Mouse (Mus musculus) ES-E14 (cell line): ENCODE results near the gene Unc13d. TPM values are rescaled to one million over a fixed set of nuclear protein-coding genes. Genes with fewer than 3 reads are reported as not detected.

ENCODE experiments used
- DNase-seq: peaks from one replicate; pipeline ENCODE4 v3.0.0-alpha.2; 2013; ENCODE audit warnings: low read depth, low spot score
- H3K27ac ChIP-seq: 2 replicates; pipeline ENCODE4 v1.5.1; 2012; ENCODE audit warnings: low read depth, mild to moderate bottlenecking, low read length, moderate library complexity, mixed read lengths; ENCODE audit not compliant: poor library complexity, insufficient read depth, severe bottlenecking
- H3K36me3 ChIP-seq: 2 replicates; pipeline ENCODE4 v1.6.1; 2012; ENCODE audit warnings: mild to moderate bottlenecking, low read length, moderate library complexity, mixed read lengths; ENCODE audit not compliant: control insufficient read depth, poor library complexity, insufficient read depth, severe bottlenecking
- H3K4me1 ChIP-seq, 2 experiments: fragments of 150-350 bp in 1 of 2; sonication (generic) in 1 of 2; 2 replicates each; pipeline ENCODE4 v1.6.1; 2012; ENCODE audit warnings: low read length in 2 of 2, mild to moderate bottlenecking in 1 of 2, mixed read lengths in 1 of 2; ENCODE audit not compliant: control insufficient read depth in 2 of 2, insufficient read depth in 2 of 2, poor library complexity in 1 of 2
- H3K4me3 ChIP-seq, 2 experiments: fragments of 150-350 bp in 1 of 2; sonication (generic) in 1 of 2; 2 replicates each; pipeline ENCODE4 v1.5.1; 2012; ENCODE audit warnings: low read length in 2 of 2, low read depth in 1 of 2, mild to moderate bottlenecking in 1 of 2, mixed read lengths in 1 of 2; ENCODE audit not compliant: insufficient read depth in 1 of 2, poor library complexity in 1 of 2, severe bottlenecking in 1 of 2
- H3K9ac ChIP-seq: 2 replicates; pipeline ENCODE4 v1.6.1; 2012; ENCODE audit warnings: low read depth, mild to moderate bottlenecking, low read length, mixed read lengths; ENCODE audit not compliant: poor library complexity, insufficient read depth, severe bottlenecking
- H3K9me3 ChIP-seq: fragments of 150-350 bp; sonication (generic); 2 replicates; pipeline ENCODE4 v1.6.1; 2012; ENCODE audit warnings: low read depth, mild to moderate bottlenecking, low read length; ENCODE audit not compliant: control insufficient read depth, insufficient read depth
- CHD2 ChIP-seq: IDR thresholded peaks from 2 replicates; pipeline ENCODE4 v1.6.1; 2014; ENCODE audit warnings: mild to moderate bottlenecking, low read depth, low read length, inconsistent platforms
- HCFC1 ChIP-seq: IDR thresholded peaks from 2 replicates; pipeline ENCODE4 v1.6.1; 2012; ENCODE audit warnings: low read length, inconsistent platforms, borderline replicate concordance; ENCODE audit not compliant: insufficient read depth
- MAFK ChIP-seq: IDR thresholded peaks from 2 replicates; pipeline ENCODE4 v1.6.1; 2014; ENCODE audit warnings: mild to moderate bottlenecking, low read depth, low read length, inconsistent platforms; ENCODE audit not compliant: insufficient read depth
- ZC3H11A ChIP-seq: IDR thresholded peaks from 2 replicates; pipeline ENCODE4 v1.6.1; 2012; ENCODE audit warnings: low read depth, mild to moderate bottlenecking, inconsistent platforms, low read length, borderline replicate concordance
- ZNF384 ChIP-seq: IDR thresholded peaks from 2 replicates; pipeline ENCODE4 v1.6.1; 2012; ENCODE audit warnings: low read depth, low read length, inconsistent platforms
- in situ Hi-C, 2 experiments: fragments of 600-800 bp; cut with MboI; formaldehyde crosslinking; loops; one replicate each; pipeline ENCODE4 v1.15.1; 2025; ENCODE audit warnings: low sequenced_read_pairs in 2 of 2, inconsistent platforms in 1 of 2; ENCODE audit not compliant: unreplicated experiment in 2 of 2
- total RNA-seq: library from RNA; depleted of rRNA; stranded (reverse); fragments of 300-350 nt; gene quantifications from 2 replicates; pipeline ENCODE4 v1.2.3, GENCODE M21; 2012

The Unc13d gene
- total RNA-seq, 1 experiment: 13.3 TPM

DNA sequence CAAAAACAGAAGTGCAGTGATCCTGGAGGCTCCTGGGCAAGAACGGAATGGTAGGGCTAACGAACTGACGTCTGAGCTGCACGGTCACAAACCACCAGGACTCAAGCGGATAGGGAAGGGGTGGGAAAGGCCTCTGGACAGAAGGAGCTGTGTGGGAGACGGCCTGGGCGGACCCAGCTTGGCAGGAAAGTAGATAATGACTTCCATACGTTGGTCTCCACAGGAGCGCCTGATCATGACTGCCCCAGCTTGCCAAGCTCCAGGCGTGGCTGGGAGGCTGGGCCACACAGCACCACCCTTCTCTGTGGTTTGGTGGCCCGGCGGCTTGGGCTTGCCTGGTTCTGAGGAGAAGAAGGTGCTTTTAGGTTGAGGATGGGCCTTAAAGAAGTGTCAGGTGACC is 39.5 kb upstream of the Unc13d start:
- Histone ChIP-seq H3K36me3 (no peaks in the 10 kb centered on the region), H3K9ac (no peak overlapping the region), H3K4me1 (peaks cover 0 to 2% of the 10 kb centered on the region in 2 experiments; a peak in 1 of 4 replicates), H3K4me3 (no peak overlapping the region), H3K27ac (no peak overlapping the region), H3K9me3 (no peaks in the 10 kb centered on the region)
- no peak for TF ChIP-seq HCFC1
- no peak for TF ChIP-seq CHD2
- no peak for TF ChIP-seq ZNF384
- no peak for TF ChIP-seq MAFK
- no peak for TF ChIP-seq ZC3H11A
- DNase-seq: no peak
- in situ Hi-C loops: no loop called here

DNA sequence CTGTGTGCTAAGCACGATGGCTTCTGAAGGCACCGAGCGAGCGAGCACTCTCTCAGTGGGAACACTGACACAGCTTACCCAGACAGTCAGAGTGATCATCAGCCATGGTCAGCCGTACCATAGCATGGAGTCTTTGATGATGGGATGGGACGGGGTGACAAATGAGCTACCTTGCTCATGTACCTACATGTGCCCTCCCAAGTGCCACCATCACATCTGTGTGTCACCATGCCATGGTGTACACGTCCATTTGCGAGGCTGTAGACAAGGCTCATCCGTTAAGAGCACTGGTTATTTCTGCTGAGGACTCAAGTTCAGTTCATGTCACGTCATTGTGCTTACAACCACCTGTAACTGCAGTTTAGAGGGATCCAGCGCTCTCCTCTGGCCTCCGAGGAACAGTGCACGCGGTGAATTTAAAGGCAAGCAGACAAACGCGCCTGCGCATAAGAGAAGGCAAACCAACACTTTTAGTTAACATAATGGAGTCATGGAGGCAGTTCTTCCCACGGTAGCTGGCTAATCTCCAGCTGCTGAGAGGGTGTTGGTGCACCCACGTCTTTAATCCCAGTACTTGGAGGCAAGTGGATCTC is 33.9 kb upstream of the Unc13d start:
- in situ Hi-C loops: no loop called here
- TF ChIP-seq ZC3H11A: no peak
- no peak for TF ChIP-seq CHD2
- no peak for TF ChIP-seq HCFC1
- TF ChIP-seq MAFK: no peak
- no peak for TF ChIP-seq ZNF384
- no peak overlapping the region for H3K9ac ChIP-seq
- H3K4me3 ChIP-seq: no peak overlapping the region
- no peaks in the 10 kb centered on the region for H3K9me3 ChIP-seq
- peaks cover 4 to 22% of the 10 kb centered on the region in 2 experiments; a peak in 3 of 4 replicates for H3K4me1 ChIP-seq
- DNase-seq: no peak
- H3K27ac ChIP-seq: no peak overlapping the region
- H3K36me3 ChIP-seq: no peaks in the 10 kb centered on the region

DNA sequence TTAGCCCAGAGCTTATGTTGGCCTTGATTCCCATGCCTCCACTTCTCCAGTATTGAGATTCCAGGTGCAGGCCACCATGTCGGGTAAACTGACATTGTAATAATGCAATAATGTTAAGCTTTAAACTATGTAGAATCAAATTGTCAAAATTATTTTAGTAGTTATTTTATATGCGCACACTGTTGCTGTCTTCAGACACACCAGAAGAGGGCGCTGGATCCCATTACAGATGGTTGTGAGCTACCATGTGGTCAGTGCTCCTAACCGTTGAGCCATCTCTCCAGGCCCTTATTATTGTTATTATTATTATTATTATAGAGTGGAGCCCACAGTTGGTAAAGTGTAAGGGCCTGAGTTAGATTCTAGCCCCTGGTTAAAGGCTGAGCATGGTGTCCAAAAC is 33.3 kb upstream of the Unc13d start:
- in situ Hi-C loops: no loop called here
- H3K4me1 ChIP-seq: peaks cover 4 to 26% of the 10 kb centered on the region in 2 experiments; a peak in 3 of 4 replicates
- H3K9ac ChIP-seq: no peak overlapping the region
- H3K27ac ChIP-seq: no peak overlapping the region
- H3K4me3 ChIP-seq: no peak overlapping the region
- TF ChIP-seq MAFK (no peak), ZC3H11A (no peak), CHD2 (no peak), HCFC1 (no peak), ZNF384 (no peak)
- no peak for DNase-seq
- H3K9me3 ChIP-seq: no peaks in the 10 kb centered on the region
- H3K36me3 ChIP-seq: no peaks in the 10 kb centered on the region

DNA sequence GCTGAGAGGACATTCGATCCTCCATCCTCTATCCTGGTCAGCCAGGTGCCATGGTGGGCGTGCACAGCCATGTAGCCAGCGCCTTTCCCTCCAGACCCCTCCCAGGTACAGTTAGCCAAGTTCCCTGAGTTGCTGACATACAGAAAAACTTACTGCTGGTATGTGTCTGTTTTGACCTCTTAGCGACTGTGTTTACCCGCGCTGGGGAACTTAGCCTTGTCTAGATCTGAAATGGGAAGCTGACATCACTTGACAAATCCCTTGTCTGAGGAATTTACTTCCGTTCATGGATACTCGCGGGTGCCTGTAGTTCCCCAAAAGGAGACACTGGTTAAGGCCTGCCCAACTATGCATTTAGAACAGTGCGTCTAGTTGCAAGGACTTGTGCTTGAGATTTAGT is 32.8 kb upstream of the Unc13d start:
- Histone ChIP-seq H3K36me3 (no peaks in the 10 kb centered on the region), H3K9ac (no peak overlapping the region), H3K9me3 (no peaks in the 10 kb centered on the region), H3K4me3 (peak overlapping the region; percentile 45 to 46; a peak in 3 of 4 replicates), H3K4me1 (peaks cover 4 to 29% of the 10 kb centered on the region in 2 experiments; a peak in 3 of 4 replicates), H3K27ac (no peak overlapping the region)
- no peak for DNase-seq
- no peak for TF ChIP-seq CHD2
- TF ChIP-seq ZNF384: no peak
- TF ChIP-seq HCFC1: no peak
- no peak for TF ChIP-seq ZC3H11A
- TF ChIP-seq MAFK: no peak
- in situ Hi-C loops: no loop called here

DNA sequence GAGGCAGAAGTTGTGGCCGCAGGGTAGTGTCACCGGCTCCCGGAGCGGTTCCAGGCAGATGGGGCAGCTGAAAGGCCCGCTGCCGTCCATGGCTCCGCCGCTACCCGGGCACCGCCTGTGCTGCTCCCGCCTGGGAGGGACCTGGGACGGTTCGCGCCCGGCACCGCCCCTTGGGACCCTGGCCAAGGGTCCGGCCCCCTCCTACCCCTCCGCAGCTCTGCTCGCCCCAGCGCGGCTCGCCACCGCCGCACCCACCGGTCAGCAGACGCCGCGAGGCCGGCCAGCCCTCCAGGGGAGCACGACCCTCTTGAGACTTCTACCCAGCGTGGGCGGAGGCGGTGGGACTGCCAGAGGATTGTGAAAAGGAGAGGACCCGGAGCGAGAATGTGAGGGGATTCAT is 32.4 kb upstream of the Unc13d start:
- no peak for TF ChIP-seq HCFC1
- Histone ChIP-seq H3K36me3 (no peaks in the 10 kb centered on the region), H3K4me1 (peaks cover 4 to 29% of the 10 kb centered on the region in 2 experiments; a peak in 3 of 4 replicates), H3K27ac (no peak overlapping the region), H3K9me3 (no peaks in the 10 kb centered on the region), H3K9ac (peak overlapping the region; percentile 28; the same call in 1 of the 2 replicates), H3K4me3 (peak overlapping the region; percentile 45 to 46)
- DNase-seq: no peak
- in situ Hi-C loops: no loop called here
